Mouse (Mus musculus) mesoderm, embryonic 11.5 days (tissue): Measurements from ENCODE around the gene P3h4.

Experiments
- DNase-seq: peaks from one replicate; pipeline ENCODE4 v3.0.0-alpha.2; 2012; ENCODE audit warnings: low read depth, low spot score

Gene P3h4

GRCm38 (mm10) chr11:100414021-100414913 is at the start of gene P3h4:
P3h4 (minus strand) TSS chr11:100414836.
- peak; percentile 93 for DNase-seq

DNA sequence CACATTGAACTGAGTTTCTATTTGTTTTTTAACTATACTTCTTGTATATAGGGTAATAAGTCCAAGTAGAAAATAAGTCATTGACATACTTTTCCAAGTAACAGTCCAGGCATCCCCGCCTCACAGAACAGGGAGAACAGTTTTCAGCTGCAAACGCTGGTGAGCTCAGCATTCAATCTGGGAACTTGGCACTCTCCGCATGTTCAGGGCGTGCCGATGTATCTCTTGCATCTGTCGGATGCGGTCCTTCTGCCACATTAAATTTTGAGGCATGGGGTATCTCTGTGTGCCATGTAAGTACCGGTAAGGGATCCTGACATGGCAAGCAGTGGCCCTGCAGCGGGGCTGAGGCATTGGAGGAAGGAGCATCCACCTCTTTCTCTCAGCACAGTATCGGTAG is 48.1 kb upstream of the P3h4 start:
- DNase-seq = no peak

- DNase-seq = no peak
Observed at GRCm38 (mm10) chr11:100457711-100458110, 43.1 kb upstream of the P3h4 start.

DNA sequence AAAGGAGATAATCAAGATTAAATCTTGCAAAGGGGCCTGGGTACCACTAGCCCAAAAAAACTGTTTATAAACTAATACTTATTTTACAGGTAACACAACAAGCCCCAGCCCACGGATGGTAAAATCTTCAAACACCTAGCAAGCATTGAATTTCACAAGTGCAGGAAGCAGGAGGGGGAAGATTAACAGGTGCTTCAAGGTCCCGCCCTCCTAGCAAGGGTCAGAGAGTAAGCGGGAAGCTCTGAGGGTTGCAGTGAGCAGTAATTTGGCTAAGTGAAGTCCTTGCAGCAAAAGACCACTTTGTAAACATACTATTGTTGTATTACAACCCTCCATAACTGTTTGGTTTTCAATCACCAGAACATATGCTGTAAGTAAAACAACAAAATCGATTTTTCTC is 42.6 kb upstream of the P3h4 start:
- DNase-seq = no peak

- DNase-seq = no peak
Observed at GRCm38 (mm10) chr11:100442625-100443024, 28.0 kb upstream of the P3h4 start.

- DNase-seq = no peak
Observed at GRCm38 (mm10) chr11:100441797-100442196, 27.2 kb upstream of the P3h4 start, which contains the start of the genes Nt5c3b and Klhl10. Nt5c3b (minus strand) TSS chr11:100441808. Klhl10 (plus strand) TSS chr11:100441917.

- peak; percentile 83 for DNase-seq
Observed at GRCm38 (mm10) chr11:100440691-100441522, 26.3 kb upstream of the P3h4 start.

DNA sequence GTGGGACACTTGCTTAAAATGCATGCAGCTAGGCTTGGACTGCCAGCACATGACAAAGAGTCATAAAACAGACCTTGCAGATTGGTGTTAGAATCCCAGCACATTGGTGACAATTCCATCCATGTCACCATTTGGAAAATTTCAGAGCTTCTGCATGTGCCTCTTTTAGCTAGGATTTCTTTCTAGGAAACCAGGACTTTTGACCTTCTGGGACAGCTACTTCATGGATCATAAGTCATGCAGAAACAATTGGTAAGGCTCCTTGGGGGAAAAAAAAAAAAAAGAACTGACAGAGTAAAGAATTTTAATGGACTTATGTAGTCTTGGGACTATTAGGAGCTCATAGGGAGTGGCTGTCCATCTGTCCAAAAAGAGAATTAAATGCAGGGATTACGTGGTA is 23.3 kb upstream of the P3h4 start:
- no peak for DNase-seq

DNA sequence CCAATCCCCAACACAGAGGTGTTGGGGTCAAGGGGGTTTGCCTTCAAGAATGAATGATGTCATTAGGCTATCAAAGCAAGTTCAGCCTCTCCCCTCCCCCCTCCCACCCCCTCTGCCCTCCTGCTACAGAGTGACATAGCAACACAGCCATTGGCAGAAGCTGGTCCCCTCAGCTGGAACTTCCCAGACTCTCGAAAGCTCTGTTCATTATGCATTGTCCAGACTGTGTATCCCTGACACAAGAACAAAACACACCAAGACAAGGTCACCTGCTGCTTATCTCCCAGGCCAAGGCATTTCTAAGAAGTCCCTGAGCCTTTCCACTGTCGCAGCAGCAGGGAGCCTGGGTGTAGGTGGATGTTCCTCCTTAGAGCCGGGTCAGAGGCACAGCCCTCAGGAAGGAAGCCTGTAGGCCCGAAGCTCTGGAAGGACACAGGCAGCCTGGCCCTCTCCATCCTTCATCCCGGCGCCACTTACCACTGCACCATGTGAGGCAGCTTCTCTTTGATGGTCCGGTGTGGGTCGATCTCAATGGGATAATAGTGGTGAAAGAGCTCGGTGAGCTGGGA is 21.1 kb upstream of the P3h4 start:
- DNase-seq = no peak

- no peak for DNase-seq
Observed at GRCm38 (mm10) chr11:100432002-100432401, 17.4 kb upstream of the P3h4 start.

DNA sequence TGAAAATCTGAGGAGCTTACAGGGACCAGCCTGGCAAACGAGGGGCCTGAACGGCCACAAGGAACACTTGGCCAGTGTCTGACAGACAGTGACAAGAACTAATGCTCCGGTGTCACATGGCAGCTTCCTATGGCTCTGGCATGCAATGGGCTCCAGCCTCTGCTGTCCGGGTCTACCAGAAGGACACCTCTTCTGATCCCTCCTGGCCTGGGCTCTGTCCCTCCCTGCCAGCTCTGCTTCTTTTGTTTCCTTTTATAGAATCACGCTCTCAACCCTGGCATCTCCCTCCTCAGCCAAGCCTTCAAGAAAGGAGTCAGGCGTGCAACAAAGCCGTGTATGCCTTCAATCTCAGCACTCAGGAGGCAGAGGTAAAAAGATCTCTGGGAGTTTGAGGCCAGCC is 15.4 kb upstream of the P3h4 start:
- DNase-seq = no peak

- DNase-seq = no peak
Observed at GRCm38 (mm10) chr11:100428612-100429199, 14.1 kb upstream of the P3h4 start.

DNA sequence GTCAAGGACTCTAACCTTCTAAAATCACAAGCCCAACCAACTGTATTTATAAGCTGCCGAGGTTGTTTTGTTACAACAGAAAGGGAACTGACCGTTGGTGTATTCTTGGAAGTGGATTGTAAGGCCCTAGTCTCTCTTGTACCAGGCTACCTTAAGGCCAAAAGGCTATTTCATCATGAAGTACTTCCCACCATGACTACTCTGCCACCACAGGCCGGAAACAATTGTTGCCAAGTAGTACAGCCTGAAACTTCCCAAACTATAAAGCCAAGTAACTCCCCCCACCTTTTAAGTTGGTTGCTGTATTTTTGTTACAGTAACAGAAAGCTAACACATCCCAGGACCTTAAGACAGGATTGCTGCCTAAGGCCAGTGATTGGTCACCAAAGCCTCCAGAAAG is 12.2 kb upstream of the P3h4 start:
- no peak for DNase-seq

- DNase-seq = peak; percentile 84
Observed at GRCm38 (mm10) chr11:100425851-100426250, 11.2 kb upstream of the P3h4 start.

DNA sequence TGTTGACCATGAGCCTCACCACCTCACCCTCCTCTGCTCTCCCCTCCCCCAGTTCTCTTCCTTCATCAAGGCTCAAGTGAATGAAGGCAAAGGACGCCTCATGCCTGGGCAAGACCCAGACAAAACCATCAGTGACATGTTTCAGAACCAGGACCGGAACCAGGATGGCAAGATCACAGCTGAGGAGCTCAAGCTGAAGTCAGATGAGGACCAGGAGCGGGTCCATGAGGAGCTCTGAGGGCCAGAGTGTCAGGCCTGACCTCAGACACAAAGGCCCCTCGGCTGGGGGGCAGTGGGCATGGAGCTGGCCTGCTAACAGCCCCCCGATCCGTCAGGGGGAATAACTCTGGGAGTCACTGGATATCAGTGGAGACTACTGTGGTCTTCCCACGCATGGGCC is 9.2 kb upstream of the P3h4 start:
- no peak for DNase-seq

DNA sequence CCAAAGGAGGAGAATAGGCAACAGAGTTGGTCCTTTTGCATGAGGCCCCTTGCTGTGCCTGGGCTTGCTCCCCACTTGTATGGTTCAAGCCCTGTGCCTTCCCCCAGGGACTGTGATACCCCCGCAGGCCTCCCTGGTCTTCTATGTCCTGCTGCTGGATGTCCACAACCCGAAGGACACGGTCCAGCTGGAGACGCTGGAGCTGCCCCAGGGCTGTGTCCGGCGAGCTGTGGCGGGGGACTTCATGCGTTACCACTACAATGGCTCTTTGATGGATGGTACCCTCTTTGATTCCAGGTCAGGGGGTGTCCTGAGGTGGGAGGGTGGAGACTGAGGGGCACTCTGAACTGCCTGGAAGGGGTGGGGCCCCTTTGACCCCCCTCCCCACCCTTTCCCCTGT is 6.9 kb upstream of the P3h4 start:
- DNase-seq = no peak

- DNase-seq = peak; percentile 69
Observed at GRCm38 (mm10) chr11:100414914-100415822, 532 bp upstream of the P3h4 start, which contains the start of gene Fkbp10. Fkbp10 (plus strand) TSS chr11:100415697.

DNA sequence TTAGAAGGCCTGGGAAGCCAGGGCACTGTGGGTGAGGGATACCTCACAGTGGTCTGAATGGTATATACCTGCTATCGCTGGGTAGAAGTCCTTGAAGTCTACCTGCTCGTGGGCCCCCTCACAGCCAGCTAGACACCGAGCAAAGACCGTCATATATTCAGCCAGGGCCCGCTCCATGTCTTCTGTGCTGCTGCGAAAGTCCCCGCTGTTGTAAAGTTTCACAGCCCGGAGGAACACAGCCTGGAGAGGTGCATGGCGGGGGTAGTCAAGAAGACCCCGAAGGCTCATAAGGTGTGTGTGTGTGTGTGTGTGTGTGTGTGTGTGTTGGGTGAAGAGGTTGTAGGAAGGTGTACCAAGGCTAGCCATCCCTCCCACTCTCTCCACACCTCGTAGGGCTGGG is 1.1 kb downstream of the P3h4 start:
- no peak for DNase-seq

- DNase-seq = no peak
Observed at GRCm38 (mm10) chr11:100411736-100412135, 2.9 kb downstream of the P3h4 start.

- no peak for DNase-seq
Observed at GRCm38 (mm10) chr11:100409686-100410085, 5.0 kb downstream of the P3h4 start.
